Mouse (Mus musculus) gastrocnemius, adult 18-20 months (tissue): ENCODE data around the gene S100a6. TPM values are rescaled to one million over a fixed set of nuclear protein-coding genes. Genes with fewer than 3 reads are reported as not detected.

Source experiments
- DNase-seq: peaks from one replicate; pipeline ENCODE4 v3.0.0; 2021; ENCODE audit warnings: low spot score
- total RNA-seq, 2 experiments: library from RNA; stranded (reverse); gene quantifications; 2 replicates each; pipeline ENCODE4 v1.2.3; 2021

S100a6 gene
- total RNA-seq, 2 experiments from 2014 or later: 63.5 to 106 TPM

- DNase-seq: peak; percentile 62
Observed at GRCm38 (mm10) chr3:90600458-90601195, 12.1 kb upstream of the S100a6 start.

GRCm38 (mm10) chr3:90601486-90602110 is 11.1 kb upstream of the S100a6 start, which contains the start of gene Gm42674:
Gene Gm42674 (plus strand): TSS chr3:90601904.
- no peak for DNase-seq

GRCm38 (mm10) chr3:90603623-90604022 is 9.1 kb upstream of the S100a6 start, which contains the start of gene S100a4:
Gene S100a4 (plus strand): TSS chr3:90603771.
- no peak for DNase-seq

GRCm38 (mm10) chr3:90604416-90604815 is 8.3 kb upstream of the S100a6 start:
- peak; percentile 86 for DNase-seq

- DNase-seq: no peak
Observed at GRCm38 (mm10) chr3:90605049-90605448, 7.6 kb upstream of the S100a6 start.

- DNase-seq: no peak
Observed at GRCm38 (mm10) chr3:90605736-90606135, 6.9 kb upstream of the S100a6 start.

GRCm38 (mm10) chr3:90606185-90606584 is 6.5 kb upstream of the S100a6 start:
- peak; percentile 59 for DNase-seq

- DNase-seq: no peak
Observed at GRCm38 (mm10) chr3:90607361-90607760, 5.3 kb upstream of the S100a6 start.

- DNase-seq: no peak
Observed at GRCm38 (mm10) chr3:90608223-90608622, 4.5 kb upstream of the S100a6 start, which contains the start of gene S100a5. Gene S100a5 (plus strand): TSS chr3:90608523.

GRCm38 (mm10) chr3:90609102-90609501 is 3.6 kb upstream of the S100a6 start:
- no peak for DNase-seq

- no peak for DNase-seq
Observed at GRCm38 (mm10) chr3:90611494-90611893, 1.2 kb upstream of the S100a6 start.

GRCm38 (mm10) chr3:90612061-90612460 is 621 bp upstream of the S100a6 start:
- DNase-seq: no peak

- DNase-seq: no peak
Observed at GRCm38 (mm10) chr3:90613461-90614147, 922 bp downstream of the S100a6 start.

GRCm38 (mm10) chr3:90614148-90614530 is 1.5 kb downstream of the S100a6 start:
- no peak for DNase-seq

GRCm38 (mm10) chr3:90614611-90615251 is 2.0 kb downstream of the S100a6 start:
- no peak for DNase-seq

- peak; percentile 83 for DNase-seq
Observed at GRCm38 (mm10) chr3:90615415-90615814, 2.7 kb downstream of the S100a6 start.

- DNase-seq: no peak
Observed at GRCm38 (mm10) chr3:90615911-90616310, 3.2 kb downstream of the S100a6 start.

GRCm38 (mm10) chr3:90617586-90617985 is 4.9 kb downstream of the S100a6 start:
- DNase-seq: no peak

- DNase-seq: no peak
Observed at GRCm38 (mm10) chr3:90621552-90621951, 8.9 kb downstream of the S100a6 start.

GRCm38 (mm10) chr3:90623435-90624071 is 10.9 kb downstream of the S100a6 start:
- no peak for DNase-seq

- DNase-seq: no peak
Observed at GRCm38 (mm10) chr3:90625496-90625895, 12.8 kb downstream of the S100a6 start.
